Mouse (Mus musculus) gastrocnemius, adult 2 months (tissue): Measurements from ENCODE around the gene Robo1. TPM values are rescaled to one million over a fixed set of nuclear protein-coding genes. Genes with fewer than 3 reads are reported as not detected.
A peak's percentile ranks its signal among the peaks of the same experiment; 100 is the strongest.

Experiments used
- DNase-seq: peaks from one replicate; pipeline ENCODE4 v3.0.0; 2022
- H3K27ac ChIP-seq: fragments of 200-600 bp; 2 replicates; pipeline ENCODE4 v1.8.1; 2022; ENCODE audit warnings: mild to moderate bottlenecking
- H3K4me3 ChIP-seq: fragments of 200-600 bp; 2 replicates; pipeline ENCODE4 v1.8.1; 2022; ENCODE audit warnings: mild to moderate bottlenecking, moderate library complexity
- CTCF ChIP-seq: fragments of 200-600 bp; IDR thresholded peaks from 2 replicates; pipeline ENCODE4 v1.8.1; 2022; ENCODE audit warnings: antibody characterized with exemption, mild to moderate bottlenecking, moderate library complexity
- intact Hi-C: fragments of 180-260 bp; cut with DNase I; formaldehyde crosslinking; loops from one replicate; pipeline ENCODE4 v1.15.1; 2025
- total RNA-seq, 2 experiments: library from RNA; stranded (reverse); gene quantifications; 2 replicates each; pipeline ENCODE4 v1.2.3; 2021

Robo1 gene
- total RNA-seq, 2 experiments from 2014 or later: 0.84 to 1.6 TPM

DNA sequence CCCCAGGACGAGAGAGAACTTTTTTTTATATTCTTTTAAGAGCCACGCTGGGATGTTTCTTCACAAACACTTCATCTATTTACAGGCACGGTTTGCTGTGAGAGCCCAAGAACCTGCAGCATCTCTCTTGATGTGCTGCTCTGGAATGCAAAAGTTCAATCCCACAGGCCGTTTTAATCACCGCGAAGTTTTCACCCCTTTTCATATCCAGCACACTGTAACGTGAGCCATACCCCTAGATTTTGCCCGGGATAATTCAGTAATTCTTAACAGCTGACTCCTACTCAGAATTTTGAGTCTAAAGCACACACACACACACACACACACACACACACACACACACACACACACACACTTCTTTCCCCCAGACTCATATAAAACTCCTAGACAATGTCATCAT, 337.8 kb downstream of the Robo1 start:
- Histone ChIP-seq H3K4me3 (no peak overlapping the region), H3K27ac (no peak overlapping the region)
- DNase-seq: no peak
- intact Hi-C loops: no loop called here
- no peak for TF ChIP-seq CTCF

DNA sequence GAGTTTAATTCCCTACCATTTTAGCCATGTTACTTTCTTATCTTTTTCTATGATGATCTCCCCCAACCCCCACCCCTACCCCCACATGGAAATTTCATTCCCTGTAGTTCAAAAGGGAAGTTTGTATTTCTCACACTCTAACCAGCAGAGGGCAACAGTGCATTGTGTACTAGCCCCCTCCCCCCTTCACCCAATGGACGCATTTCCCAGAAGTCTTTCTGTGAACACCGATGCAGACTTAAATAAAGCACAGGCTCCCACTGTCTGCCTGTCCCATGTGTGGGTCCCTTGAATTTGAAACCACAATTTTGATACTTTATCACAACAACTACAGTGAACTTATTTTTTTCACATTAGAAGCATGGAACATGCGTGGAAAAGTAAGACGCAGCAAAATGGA, 341.2 kb downstream of the Robo1 start:
- Histone ChIP-seq H3K4me3 (peak overlapping the region; percentile 57), H3K27ac (no peak overlapping the region)
- peak; percentile 60 for TF ChIP-seq CTCF
- peak; percentile 26 for DNase-seq
- intact Hi-C loops: loop anchor here (1.0 kb wide), 1 partner anchor 331 kb away; no protein-coding TSS in a partner anchor

DNA sequence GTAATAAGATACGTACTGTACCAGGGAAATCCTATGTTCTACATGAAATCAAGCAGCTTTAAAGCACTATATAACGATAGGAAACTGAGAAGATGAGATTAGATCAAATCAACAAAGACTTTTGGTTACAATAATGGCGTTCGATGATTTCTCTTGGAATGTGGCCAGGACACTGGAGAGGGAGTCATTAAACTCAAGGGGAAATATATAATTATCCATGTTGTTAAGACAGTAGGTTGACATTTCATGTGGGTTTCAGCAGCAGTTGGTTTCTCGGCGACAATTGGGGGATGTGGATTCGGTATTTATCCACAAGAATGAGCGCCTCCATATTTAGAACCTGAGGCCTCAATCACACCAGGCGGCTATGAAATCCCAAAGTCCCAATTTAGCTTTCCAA, 347.3 kb downstream of the Robo1 start:
- intact Hi-C loops: no loop called here
- DNase-seq: no peak
- Histone ChIP-seq H3K4me3 (no peak overlapping the region), H3K27ac (no peak overlapping the region)
- no peak for TF ChIP-seq CTCF

DNA sequence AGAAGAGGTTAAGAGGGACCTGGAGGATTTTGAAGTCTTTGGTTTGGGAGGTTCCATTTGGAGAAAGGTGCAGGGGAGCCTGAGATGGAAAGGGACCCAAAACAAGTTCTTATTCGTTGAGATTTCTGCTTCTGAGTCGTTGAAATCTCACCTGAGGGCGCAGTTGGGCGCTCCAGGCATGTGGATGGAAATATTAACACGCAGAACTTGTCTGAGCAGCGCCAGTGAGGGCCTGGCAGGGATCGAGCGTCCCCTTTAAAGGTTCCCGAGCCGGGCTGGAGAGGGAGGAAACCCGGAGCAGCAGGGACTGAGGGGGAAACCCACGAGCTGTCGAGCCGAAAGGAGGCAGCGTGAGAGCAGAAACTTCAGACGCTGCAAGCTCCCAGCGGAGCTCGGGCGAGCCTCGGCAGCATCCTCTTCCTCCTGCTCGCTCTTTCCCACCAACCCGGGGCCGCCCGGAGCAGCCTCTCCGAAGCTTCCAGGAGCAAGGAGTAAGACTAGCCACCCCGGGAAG, 354.8 kb downstream of the Robo1 start:
- DNase-seq: peak; percentile 69
- TF ChIP-seq CTCF: no peak
- intact Hi-C loops: loop anchor here (5.0 kb wide), 1 partner anchor 314 kb away; no protein-coding TSS in a partner anchor
- H3K4me3 ChIP-seq: peak overlapping the region; percentile 72
- H3K27ac ChIP-seq: peak overlapping the region; percentile 83

DNA sequence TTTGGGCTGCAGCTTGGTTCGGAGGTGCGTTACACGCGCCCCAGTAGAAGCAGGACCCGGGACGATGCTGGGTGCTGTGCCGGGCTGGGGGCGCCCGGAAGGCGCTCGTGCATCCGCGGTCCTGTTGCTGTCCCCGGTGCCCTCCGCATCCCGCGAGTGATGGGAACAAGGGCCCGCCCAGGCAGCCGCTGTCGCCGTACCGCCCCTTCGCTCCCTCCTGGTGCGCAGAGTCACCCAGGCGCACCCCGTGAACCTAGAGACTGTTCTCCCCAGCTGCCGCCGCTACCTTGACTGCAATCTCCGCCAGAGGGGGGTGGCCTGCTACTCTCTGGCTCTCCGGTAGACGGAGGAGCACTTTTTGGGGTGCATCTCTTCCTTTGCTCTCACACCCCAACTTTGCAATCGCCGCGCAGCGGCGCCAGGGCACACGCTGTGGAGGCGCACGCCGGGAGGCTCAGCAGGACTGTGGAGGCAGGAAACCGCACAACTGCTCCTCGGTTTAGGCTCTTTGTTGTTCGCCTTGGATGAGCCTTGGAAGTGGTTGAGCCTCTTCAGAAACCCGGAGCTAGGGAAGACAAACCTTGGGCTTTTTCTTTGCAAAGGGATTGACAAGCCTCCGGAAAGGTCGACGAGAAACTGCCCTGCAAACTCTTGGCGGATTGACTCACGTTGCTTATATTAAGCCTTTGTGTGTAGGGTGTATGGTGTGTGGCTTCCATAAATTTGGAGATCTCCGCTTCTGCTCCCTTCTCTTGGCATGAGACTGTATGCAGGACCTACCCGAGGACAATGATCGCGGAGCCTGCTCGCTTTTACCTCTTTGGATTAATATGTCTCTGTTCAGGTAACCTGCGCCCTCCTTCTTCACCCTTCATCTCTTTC, 355.5 kb downstream of the Robo1 start:
- peak overlapping the region; percentile 72 for H3K4me3 ChIP-seq
- H3K27ac ChIP-seq: peak overlapping the region; percentile 83
- TF ChIP-seq CTCF: peak; percentile 12; the same call in 1 of the 2 replicates
- intact Hi-C loops: loop anchor here (5.0 kb wide), 1 partner anchor 314 kb away; no protein-coding TSS in a partner anchor
- DNase-seq: peak; percentile 64

DNA sequence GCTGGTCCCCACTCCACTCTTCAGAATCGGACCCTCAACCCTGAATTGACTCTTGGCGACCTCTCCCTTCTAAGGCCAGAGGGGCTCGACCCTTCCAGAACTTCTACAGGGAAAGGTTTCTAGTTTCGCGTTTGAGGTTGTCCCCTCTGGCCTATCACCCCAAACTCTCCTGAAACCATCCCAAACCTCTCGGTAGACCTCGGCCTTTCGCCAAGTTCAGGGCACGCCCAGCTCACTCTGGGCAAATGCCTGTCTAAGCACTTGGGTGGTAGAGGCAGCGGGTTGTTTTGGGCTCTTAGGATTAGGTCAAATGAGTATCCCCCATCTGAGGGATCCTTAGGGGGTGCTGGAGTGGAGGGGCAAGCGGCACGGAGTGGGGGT, 356.1 kb downstream of the Robo1 start:
- H3K4me3 ChIP-seq: peak overlapping the region; percentile 72
- peak; percentile 17 for DNase-seq
- no peak for TF ChIP-seq CTCF
- intact Hi-C loops: loop anchor here (5.0 kb wide), 1 partner anchor 313 kb away; no protein-coding TSS in a partner anchor
- H3K27ac ChIP-seq: peak overlapping the region; percentile 83; the same call in 1 of the 2 replicates

DNA sequence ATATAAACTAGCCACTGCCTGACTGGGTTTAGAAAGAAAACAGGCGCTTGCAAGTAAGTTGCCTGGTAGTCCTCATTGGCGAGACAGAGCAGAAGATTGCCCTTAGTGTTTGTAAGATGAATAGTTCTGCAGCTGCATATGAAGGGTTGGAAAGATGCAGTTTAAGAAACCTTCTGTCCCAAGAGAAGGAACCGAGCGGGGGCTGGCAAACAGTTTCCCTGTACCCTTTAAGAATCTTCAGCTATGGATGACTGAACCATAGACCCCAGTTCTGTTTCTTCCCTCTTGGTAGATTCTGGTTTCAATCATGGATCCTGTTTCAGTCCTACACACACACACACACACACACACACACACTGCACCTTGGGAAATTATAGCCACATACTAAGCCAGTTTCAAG, 356.7 kb downstream of the Robo1 start:
- H3K4me3 ChIP-seq: peak overlapping the region; percentile 72
- no peak for TF ChIP-seq CTCF
- H3K27ac ChIP-seq: no peak overlapping the region
- no peak for DNase-seq
- intact Hi-C loops: loop anchor here (5.0 kb wide), 1 partner anchor 312 kb away; no protein-coding TSS in a partner anchor

DNA sequence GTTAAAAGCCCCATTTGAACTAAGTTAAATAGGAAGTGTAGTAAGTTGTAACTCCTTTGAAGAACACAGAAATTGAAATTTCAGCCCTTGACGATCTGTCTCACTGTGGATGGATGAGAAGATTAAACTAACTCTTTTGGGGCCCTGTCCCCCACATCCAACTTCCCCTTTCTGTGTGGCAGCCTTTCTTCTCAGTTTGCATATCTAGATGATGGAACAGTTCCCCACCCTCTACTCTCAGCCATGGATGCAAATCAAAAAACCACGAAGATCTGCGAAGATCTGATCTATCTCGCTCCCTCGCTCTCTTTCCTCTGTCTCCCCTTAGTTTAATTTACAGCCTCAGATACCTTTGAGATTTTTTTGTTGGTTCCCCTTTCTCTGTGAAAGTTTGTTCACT, 357.3 kb downstream of the Robo1 start:
- intact Hi-C loops: no loop called here
- no peak overlapping the region for H3K4me3 ChIP-seq
- no peak for TF ChIP-seq CTCF
- no peak overlapping the region for H3K27ac ChIP-seq
- no peak for DNase-seq

DNA sequence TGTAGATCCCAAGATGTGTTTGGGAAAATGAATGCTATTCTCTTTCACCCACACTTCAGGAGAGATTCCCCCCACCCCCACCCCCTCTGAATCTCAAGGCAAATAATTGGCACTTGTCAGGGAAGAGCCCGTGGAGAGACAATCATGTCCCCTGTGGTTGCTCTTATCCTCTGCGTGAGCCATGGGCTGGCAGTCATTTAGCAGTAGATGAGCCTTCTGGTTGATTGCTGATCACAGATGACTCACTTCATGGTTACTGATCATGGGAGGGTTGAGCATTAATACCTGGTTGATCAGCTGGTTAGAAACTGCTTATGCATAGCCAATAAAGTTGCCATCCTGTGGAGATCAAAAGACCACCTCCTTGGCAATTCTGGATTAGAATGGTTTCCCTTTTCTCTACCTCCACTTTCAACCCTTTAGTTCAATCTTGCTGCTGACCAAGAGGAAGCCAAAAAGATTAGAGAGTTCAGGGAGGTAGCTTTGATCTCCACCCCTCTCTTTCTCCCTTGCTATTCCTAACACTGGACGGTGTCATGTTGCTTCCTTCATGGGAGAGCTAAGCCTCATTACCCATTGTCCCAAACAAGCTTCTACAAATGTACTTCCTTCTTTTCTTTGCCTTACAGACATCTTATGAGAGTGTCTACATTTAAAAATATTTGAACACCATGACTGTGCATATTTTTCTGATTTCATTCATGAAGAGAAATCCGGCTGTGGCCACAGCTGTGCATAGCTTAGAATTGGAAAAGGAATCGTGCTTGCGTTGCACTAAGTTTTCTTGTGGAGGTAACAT, 362.3 kb downstream of the Robo1 start:
- DNase-seq: no peak
- TF ChIP-seq CTCF: no peak
- Histone ChIP-seq H3K4me3 (no peak overlapping the region), H3K27ac (no peak overlapping the region)
- intact Hi-C loops: no loop called here

DNA sequence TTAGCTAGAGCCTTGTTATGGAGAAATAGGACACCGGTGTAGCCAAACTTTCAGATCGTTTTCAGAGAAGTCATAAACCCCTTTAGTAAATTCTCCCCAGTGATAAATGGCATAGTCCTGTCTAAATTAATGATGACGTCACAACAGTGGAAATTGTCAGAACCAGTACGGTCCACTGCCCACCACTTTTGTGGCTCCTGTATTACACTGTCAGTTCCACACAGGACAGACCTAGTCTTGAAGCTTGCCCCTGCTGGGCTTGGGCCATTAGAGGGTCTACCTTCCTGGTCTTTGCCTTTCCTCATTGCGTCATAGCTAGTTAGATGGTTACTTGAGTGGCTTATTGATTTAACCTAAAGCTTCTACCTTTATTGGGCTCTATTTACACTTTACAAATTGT, 369.1 kb downstream of the Robo1 start:
- Histone ChIP-seq H3K27ac (no peak overlapping the region), H3K4me3 (no peak overlapping the region)
- intact Hi-C loops: no loop called here
- no peak for DNase-seq
- no peak for TF ChIP-seq CTCF

DNA sequence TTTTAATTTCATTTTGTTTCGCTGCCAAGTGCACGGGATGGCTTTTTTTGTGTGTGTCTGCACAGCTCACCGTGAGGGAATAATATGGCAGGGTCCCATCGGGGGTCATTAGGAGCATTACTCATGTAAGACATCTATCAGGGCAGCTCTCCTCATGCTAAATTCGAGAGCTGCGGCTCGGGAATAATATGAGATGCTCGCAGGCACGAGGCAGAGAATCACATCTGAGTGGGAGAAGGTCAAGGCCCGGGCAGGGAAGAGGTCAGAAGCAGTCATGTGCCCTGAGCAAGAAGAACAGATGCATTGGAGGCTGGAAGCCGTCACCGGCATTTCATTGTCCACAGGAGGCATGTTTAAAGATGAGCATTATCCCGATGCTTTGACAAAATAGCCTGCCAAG, 370.3 kb downstream of the Robo1 start:
- Histone ChIP-seq H3K27ac (no peak overlapping the region), H3K4me3 (no peak overlapping the region)
- no peak for DNase-seq
- intact Hi-C loops: no loop called here
- TF ChIP-seq CTCF: no peak

DNA sequence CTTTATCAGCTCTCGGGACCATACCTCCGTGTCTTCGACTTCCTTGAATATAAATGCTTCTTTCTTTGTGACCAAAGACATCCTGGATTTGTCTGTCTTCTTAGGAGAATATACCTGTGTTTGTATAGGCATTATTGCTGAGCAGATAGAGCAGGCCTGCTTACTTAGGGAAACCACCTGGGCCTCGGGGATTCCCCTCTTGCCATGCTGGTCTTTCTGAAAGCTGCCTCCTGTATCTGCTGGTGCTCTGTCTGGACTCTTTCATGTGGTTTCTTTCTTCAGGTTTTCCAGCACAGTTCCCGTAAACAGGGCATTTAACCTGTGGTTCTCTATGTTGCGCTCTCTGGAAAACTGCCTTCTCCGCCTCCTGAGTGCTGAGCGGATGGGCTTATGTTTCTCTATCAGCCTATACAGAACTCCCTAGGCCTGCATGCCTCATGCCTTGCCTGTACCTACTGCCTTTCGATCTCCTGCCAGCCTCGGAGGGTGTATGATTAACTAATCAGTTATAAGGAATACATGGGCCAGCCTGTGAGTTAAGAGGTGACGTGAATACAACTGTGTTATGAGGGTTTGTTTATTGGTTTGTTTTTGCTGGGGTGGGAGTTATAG, 370.9 kb downstream of the Robo1 start:
- no peak overlapping the region for H3K27ac ChIP-seq
- no peak for DNase-seq
- intact Hi-C loops: no loop called here
- no peak overlapping the region for H3K4me3 ChIP-seq
- TF ChIP-seq CTCF: no peak
